Mouse (Mus musculus) heart, postnatal 0 days (tissue): Measurements from ENCODE around the gene Kctd21. TPM values are rescaled to one million over a fixed set of nuclear protein-coding genes. Genes with fewer than 3 reads are reported as not detected.

Experiments
- ATAC-seq: fragments of 200-750 bp; cut with Nextera tagmentation; 2 replicates; pipeline ENCODE4 v1.8.0; 2017; ENCODE audit warnings: low read depth, moderate number of reproducible peaks, moderate library complexity; ENCODE audit not compliant: insufficient read depth
- DNase-seq: peaks from one replicate; pipeline ENCODE4 v3.0.0-alpha.2; 2016; ENCODE audit warnings: low spot score
- H3K27ac ChIP-seq: fragments of 300-500 bp; sonication (generic); 2 replicates; pipeline ENCODE4 v1.5.1; 2014; ENCODE audit warnings: low read depth, mild to moderate bottlenecking
- H3K27me3 ChIP-seq: fragments of 300-500 bp; sonication (generic); 2 replicates; pipeline ENCODE4 v1.6.1; 2014; ENCODE audit warnings: low read length, mixed read lengths; ENCODE audit not compliant: control insufficient read depth, insufficient read depth
- H3K36me3 ChIP-seq: fragments of 300-500 bp; sonication (generic); replicated peaks from 2 replicates; pipeline ENCODE4 v1.6.1; 2014; ENCODE audit warnings: low read length, mixed read lengths; ENCODE audit not compliant: control insufficient read depth, insufficient read depth
- H3K4me1 ChIP-seq: fragments of 300-500 bp; sonication (generic); 2 replicates; pipeline ENCODE4 v1.6.1; 2014; ENCODE audit warnings: antibody characterized with exemption; ENCODE audit not compliant: control insufficient read depth, insufficient read depth
- H3K4me2 ChIP-seq: fragments of 300-500 bp; sonication (generic); 2 replicates; pipeline ENCODE4 v1.6.1; 2014; ENCODE audit warnings: low read depth, mild to moderate bottlenecking, low read length, moderate library complexity
- H3K4me3 ChIP-seq: fragments of 300-500 bp; sonication (generic); 2 replicates; pipeline ENCODE4 v1.5.1; 2014; ENCODE audit warnings: low read depth, low read length
- H3K9ac ChIP-seq: fragments of 300-500 bp; sonication (generic); replicated peaks from 2 replicates; pipeline ENCODE4 v1.6.1; 2014; ENCODE audit warnings: low read depth, low read length, mixed read lengths
- H3K9me3 ChIP-seq: fragments of 300-500 bp; sonication (generic); replicated peaks from 2 replicates; pipeline ENCODE4 v1.6.1; 2016; ENCODE audit warnings: low read length; ENCODE audit not compliant: control insufficient read depth
- CTCF ChIP-seq: IDR thresholded peaks from 2 replicates; pipeline ENCODE4 v1.5.1; 2016; ENCODE audit warnings: antibody characterized with exemption, control low read depth, low read depth
- EP300 ChIP-seq: IDR thresholded peaks from 2 replicates; pipeline ENCODE4 v1.6.1; 2016; ENCODE audit warnings: antibody characterized with exemption, low read depth
- WGBS: fragments of 180-500 bp; shearing (Covaris S2); extraction: QIAGEN DNeasy Blood & Tissue Kit; methylation state at CpG from one replicate; pipeline ENCODE4 v1.1.7; 2014; 5-methylcytosine and 5-hydroxymethylcytosine counted together
- polyA plus RNA-seq: library from polyadenylated mRNA; unstranded; fragments of >200 nt; fragmentation: Nextera tagmentation; extraction: Ambion mirVana; gene quantifications from 2 replicates; pipeline ENCODE4 v1.2.1, GENCODE M21; 2015
- total RNA-seq: library from RNA; depleted of rRNA; stranded (reverse); fragments of >200 nt; gene quantifications from 2 replicates; pipeline ENCODE4 v1.2.3, GENCODE M21; 2014; ENCODE audit warnings: low replicate concordance; rRNA removed

The Kctd21 gene
- total and polyA plus RNA-seq, 2 experiments from 2014 or later, result 1.9 to 3.4 TPM

- Histone ChIP-seq H3K36me3 (peaks cover 70% of the 10 kb centered on the region), H3K9ac (no peak overlapping the region), H3K4me1 (no peaks in the 10 kb centered on the region), H3K27ac (no peak overlapping the region), H3K4me3 (no peak overlapping the region), H3K4me2 (no peak overlapping the region), H3K9me3 (no peaks in the 10 kb centered on the region), H3K27me3 (no peaks in the 10 kb centered on the region)
- TF ChIP-seq CTCF, result no peak
- no peak for TF ChIP-seq EP300
- 95% methylated on average over 4 of the region's 4 CpGs for WGBS
- ATAC-seq (no peak), DNase-seq (no peak)
Measured at GRCm38 (mm10) chr7:97388541-97388940, 56.4 kb downstream of the Kctd21 start.

GRCm38 (mm10) chr7:97391293-97392078 is 59.4 kb downstream of the Kctd21 start:
- no peaks in the 10 kb centered on the region for H3K4me1 ChIP-seq
- no peak for TF ChIP-seq EP300
- TF ChIP-seq CTCF, result no peak
- no peak for DNase-seq
- 65% methylated on average over 13 of the region's 13 CpGs for WGBS
- peaks cover 44% of the 10 kb centered on the region for H3K36me3 ChIP-seq
- no peak overlapping the region for H3K4me3 ChIP-seq
- H3K9ac ChIP-seq, result no peak overlapping the region
- no peak overlapping the region for H3K4me2 ChIP-seq
- no peaks in the 10 kb centered on the region for H3K9me3 ChIP-seq
- no peaks in the 10 kb centered on the region for H3K27me3 ChIP-seq
- ATAC-seq, result 0 out of 2 replicates have a peak, but pooled peaks have one; percentile 14
- peak overlapping the region; percentile 26 for H3K27ac ChIP-seq

- no peak overlapping the region for H3K4me3 ChIP-seq
- H3K27ac ChIP-seq, result no peak overlapping the region
- TF ChIP-seq EP300, result peak; percentile 92
- no peak for TF ChIP-seq CTCF
- no peak overlapping the region for H3K9ac ChIP-seq
- H3K4me2 ChIP-seq, result no peak overlapping the region
- WGBS, result 67% methylated on average over 6 of the region's 6 CpGs
- ATAC-seq (peak; percentile 60), DNase-seq (no peak)
- H3K36me3 ChIP-seq, result peaks cover 40% of the 10 kb centered on the region
- H3K4me1 ChIP-seq, result no peaks in the 10 kb centered on the region
- no peaks in the 10 kb centered on the region for H3K27me3 ChIP-seq
- H3K9me3 ChIP-seq, result no peaks in the 10 kb centered on the region
Measured at GRCm38 (mm10) chr7:97392079-97392445, 59.9 kb downstream of the Kctd21 start.

- Histone ChIP-seq H3K27me3 (no peaks in the 10 kb centered on the region), H3K27ac (no peak overlapping the region), H3K4me1 (peaks cover 2% of the 10 kb centered on the region; the same call in 1 of the 2 replicates), H3K4me2 (no peak overlapping the region), H3K9me3 (no peaks in the 10 kb centered on the region), H3K36me3 (peaks cover 20% of the 10 kb centered on the region), H3K4me3 (no peak overlapping the region), H3K9ac (no peak overlapping the region)
- TF ChIP-seq CTCF (no peak), EP300 (no peak)
- 69% methylated on average over 2 of the region's 2 CpGs for WGBS
- ATAC-seq (no peak), DNase-seq (no peak)
Measured at GRCm38 (mm10) chr7:97394375-97394774, 62.2 kb downstream of the Kctd21 start.

- no peaks in the 10 kb centered on the region for H3K9me3 ChIP-seq
- no peak for ATAC-seq
- no peak for DNase-seq
- no peak overlapping the region for H3K4me3 ChIP-seq
- no peaks in the 10 kb centered on the region for H3K27me3 ChIP-seq
- WGBS, result 85% methylated on average over 6 of the region's 6 CpGs
- peaks cover 23% of the 10 kb centered on the region for H3K4me1 ChIP-seq
- no peak overlapping the region for H3K4me2 ChIP-seq
- H3K9ac ChIP-seq, result no peak overlapping the region
- H3K36me3 ChIP-seq, result no peaks in the 10 kb centered on the region
- no peak for TF ChIP-seq CTCF
- TF ChIP-seq EP300, result no peak
- H3K27ac ChIP-seq, result no peak overlapping the region
Measured at GRCm38 (mm10) chr7:97398943-97399342, 66.8 kb downstream of the Kctd21 start.

Other genes with a start within 250 kb of the Kctd21 start
- 1.8 and 5.6 TPM in 2 replicates for gene Usp35, start 307 bp upstream of the Kctd21 start, total RNA-seq
- gene Usp35, start 307 bp upstream of the Kctd21 start, polyA plus RNA-seq, result 0.30 and 0.36 TPM in 2 replicates
- gene Alg8, start 39.3 kb downstream of the Kctd21 start, total RNA-seq, result 9.9 and 20.1 TPM in 2 replicates
- 11.3 and 12.9 TPM in 2 replicates for gene Alg8, start 39.3 kb downstream of the Kctd21 start, polyA plus RNA-seq
- gene Ndufc2, start 67.7 kb downstream of the Kctd21 start, total RNA-seq, result 797 and 949 TPM in 2 replicates
- 1,243 and 1,339 TPM in 2 replicates for gene Ndufc2, start 67.7 kb downstream of the Kctd21 start, polyA plus RNA-seq
- gene Thrsp, start 85.4 kb downstream of the Kctd21 start, total RNA-seq, result 1.0 and 1.9 TPM in 2 replicates
- gene Thrsp, start 85.4 kb downstream of the Kctd21 start, polyA plus RNA-seq, result 3.9 and 4.3 TPM in 2 replicates
- not detected in 2 replicates for gene Kctd14, start 119.0 kb downstream of the Kctd21 start, total RNA-seq
- 0.34 and 0.62 TPM in 2 replicates for gene Kctd14, start 119.0 kb downstream of the Kctd21 start, polyA plus RNA-seq
- 29.8 and 35.4 TPM in 2 replicates for gene Ints4, start 148.6 kb downstream of the Kctd21 start, total RNA-seq
- 28.1 and 28.2 TPM in 2 replicates for gene Ints4, start 148.6 kb downstream of the Kctd21 start, polyA plus RNA-seq
- 20.5 and 46.8 TPM in 2 replicates for gene Aamdc, start 247.2 kb downstream of the Kctd21 start, total RNA-seq
- 78.1 and 80.2 TPM in 2 replicates for gene Aamdc, start 247.2 kb downstream of the Kctd21 start, polyA plus RNA-seq
- 7.6 and 14.6 TPM in 2 replicates for gene Rsf1, start 247.6 kb downstream of the Kctd21 start, total RNA-seq
- 8.6 and 10.6 TPM in 2 replicates for gene Rsf1, start 247.6 kb downstream of the Kctd21 start, polyA plus RNA-seq